Mouse (Mus musculus): Measurements from ENCODE around the gene Snd1.

- no peak for TF ChIP-seq CTCF (IDR thresholded peaks at IDR 0.05; ENCODE audit: low read depth)
- TF ChIP-seq EP300 (IDR thresholded peaks at IDR 0.05; ENCODE audit: low read depth) = no peak
Measured at GRCm38 (mm10) chr6:28622522-28622921, 147.6 kb downstream of the Snd1 start.

Measured in liver, postnatal 0 days (tissue).